Mouse (Mus musculus) urinary bladder, postnatal 25 days (tissue): ENCODE data around the gene Camk2d.

ENCODE experiments used
- DNase-seq: peaks from one replicate; pipeline ENCODE4 v3.0.0; 2022; ENCODE audit warnings: low spot score

Camk2d gene

GRCm38 (mm10) chr3:126650747-126651146 lies 54.6 kb downstream of the Camk2d start:
- DNase-seq = no peak

DNA sequence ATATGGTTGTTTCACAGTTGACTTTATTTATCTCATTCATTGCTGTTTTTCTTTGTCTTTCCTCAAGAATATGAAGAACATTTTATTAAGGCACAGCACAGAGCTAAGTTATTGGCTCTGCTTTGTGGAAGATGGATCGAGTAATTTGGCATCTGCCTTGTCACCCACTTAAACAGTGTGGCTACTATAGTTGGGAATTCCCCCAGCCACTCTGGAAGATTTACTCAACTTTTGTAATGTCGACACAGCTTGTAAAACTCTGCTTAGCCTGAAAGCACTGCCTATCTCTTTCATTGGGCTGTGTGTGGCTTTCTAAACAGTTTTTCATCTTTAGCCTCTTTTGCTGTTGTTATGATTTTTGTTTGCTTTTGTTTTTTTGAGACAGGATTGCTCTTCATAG lies 56.3 kb downstream of the Camk2d start:
- no peak for DNase-seq

DNA sequence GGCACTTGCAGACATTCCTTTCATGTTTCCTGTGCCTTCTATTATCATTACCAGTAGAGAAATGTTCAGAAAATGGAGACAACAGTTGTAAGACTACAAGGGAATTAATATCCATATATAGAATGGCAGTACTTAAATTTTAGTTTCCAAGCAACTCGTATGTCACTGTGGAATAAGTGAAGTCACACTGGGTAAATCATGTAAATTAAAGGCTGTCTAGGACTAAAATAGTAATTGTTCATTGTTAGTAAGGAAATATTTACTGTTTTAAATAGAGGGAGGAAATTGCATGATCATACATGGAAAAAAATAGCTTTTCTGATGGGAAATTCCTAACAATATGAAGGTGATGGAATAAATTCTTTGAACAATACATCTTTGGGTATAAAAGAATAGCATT lies 57.0 kb downstream of the Camk2d start:
- DNase-seq = no peak

DNA sequence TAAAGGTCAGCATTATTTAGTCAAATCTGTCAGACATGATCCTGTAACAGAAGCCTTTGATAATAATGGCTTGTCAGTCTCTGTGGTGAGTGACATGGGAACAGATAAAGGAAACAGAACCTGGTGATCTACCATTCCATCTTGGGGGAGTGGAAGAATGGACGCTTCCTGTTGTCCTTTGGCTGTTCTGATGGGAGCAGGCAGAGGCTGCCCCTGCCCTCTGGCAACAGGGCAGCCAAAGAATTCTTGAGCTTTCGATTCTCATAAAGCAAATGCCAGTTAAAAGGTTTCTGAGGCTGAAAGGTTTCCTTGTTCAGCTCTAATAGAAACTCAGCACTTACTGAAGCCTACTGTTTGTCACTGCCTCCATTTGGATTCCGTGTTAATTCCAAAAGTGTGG lies 60.1 kb downstream of the Camk2d start:
- DNase-seq = no peak

- DNase-seq = no peak
Measured at GRCm38 (mm10) chr3:126657895-126658294, 61.8 kb downstream of the Camk2d start.

GRCm38 (mm10) chr3:126658791-126659190 lies 62.7 kb downstream of the Camk2d start:
- no peak for DNase-seq

DNA sequence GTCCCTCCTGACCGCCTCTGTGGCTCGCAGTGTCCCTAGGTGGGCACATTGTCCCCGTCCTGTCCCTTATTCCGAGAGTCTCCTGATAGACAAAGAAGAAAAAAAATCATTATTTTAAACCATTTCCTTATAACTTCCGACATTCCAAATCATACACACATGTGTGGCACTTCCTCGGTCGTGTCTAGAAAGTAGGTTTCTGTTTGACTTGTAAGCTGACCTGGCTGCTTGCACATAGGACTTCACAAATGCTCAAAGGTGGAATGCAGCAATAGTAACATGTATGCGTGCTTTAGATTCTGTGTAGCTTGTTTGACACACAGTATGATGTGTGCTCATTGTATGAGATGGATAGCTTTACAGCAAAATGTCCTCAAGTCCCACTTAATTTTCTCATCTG lies 63.1 kb downstream of the Camk2d start:
- no peak for DNase-seq

- no peak for DNase-seq
Measured at GRCm38 (mm10) chr3:126659832-126660564, 63.9 kb downstream of the Camk2d start.

- no peak for DNase-seq
Measured at GRCm38 (mm10) chr3:126660575-126660974, 64.5 kb downstream of the Camk2d start.

DNA sequence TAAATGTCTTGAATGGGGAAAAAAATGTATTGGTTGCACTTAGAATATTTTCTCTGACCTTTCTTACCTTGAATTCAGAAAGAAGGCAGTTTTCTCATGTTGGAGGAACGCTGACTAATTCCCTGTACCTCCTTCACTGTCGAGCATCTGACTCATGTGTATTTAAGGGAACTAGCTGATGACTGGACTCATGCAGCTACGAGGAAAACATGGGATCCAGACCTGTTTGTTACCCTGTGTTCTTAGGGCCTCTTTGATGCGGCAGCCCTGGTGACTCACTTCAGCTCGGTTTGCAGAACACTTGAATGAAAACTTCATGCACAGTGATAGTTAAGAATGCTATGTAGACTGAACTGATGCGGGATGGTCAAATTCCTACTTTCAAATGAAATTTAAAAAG lies 64.9 kb downstream of the Camk2d start:
- no peak for DNase-seq

GRCm38 (mm10) chr3:126661920-126662319 lies 65.8 kb downstream of the Camk2d start:
- DNase-seq = no peak

GRCm38 (mm10) chr3:126663436-126663835 lies 67.3 kb downstream of the Camk2d start:
- no peak for DNase-seq

GRCm38 (mm10) chr3:126665866-126666265 lies 69.8 kb downstream of the Camk2d start:
- no peak for DNase-seq

GRCm38 (mm10) chr3:126667019-126667418 lies 70.9 kb downstream of the Camk2d start:
- DNase-seq = no peak

GRCm38 (mm10) chr3:126667451-126667850 lies 71.3 kb downstream of the Camk2d start:
- DNase-seq = no peak

DNA sequence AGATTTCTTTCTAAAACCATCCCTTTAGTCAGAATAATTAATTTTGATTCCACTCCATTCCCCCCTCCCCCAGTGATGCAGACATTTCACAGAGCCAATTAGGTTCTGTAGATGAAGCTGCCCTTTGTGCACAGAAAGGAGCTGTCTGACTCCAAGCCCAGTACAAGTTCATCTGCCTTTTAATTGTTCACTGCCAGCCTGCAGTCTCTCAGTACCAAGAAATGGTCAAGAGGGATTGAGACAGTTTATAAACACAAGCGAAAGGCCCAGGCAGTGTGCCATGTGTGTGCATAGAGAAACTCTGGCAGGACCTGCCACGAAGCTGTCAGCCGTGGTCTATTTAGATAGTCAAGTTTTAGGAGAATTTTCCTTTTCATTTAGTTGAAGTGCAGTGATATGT lies 72.0 kb downstream of the Camk2d start:
- no peak for DNase-seq

GRCm38 (mm10) chr3:126668692-126669091 lies 72.6 kb downstream of the Camk2d start:
- no peak for DNase-seq

DNA sequence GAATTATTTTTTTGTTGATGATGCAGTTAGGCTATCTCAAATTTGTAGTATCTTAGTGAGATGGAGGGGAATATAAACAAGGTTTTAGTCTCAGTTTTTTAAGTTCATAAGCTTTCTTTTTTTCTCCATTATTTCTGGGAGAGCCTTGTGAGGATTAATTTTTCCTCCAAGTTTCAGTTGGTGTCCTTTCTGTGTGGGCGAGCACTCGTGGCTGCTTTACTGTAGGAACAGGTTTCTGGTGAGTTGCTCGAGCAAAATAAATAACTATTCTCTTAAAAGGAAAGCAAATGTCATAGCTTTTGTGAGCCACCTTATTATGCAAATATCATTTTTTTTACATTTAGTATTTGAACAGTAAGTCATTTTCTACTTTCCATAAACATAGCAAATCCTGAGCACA lies 74.3 kb downstream of the Camk2d start:
- no peak for DNase-seq

GRCm38 (mm10) chr3:126671292-126671691 lies 75.2 kb downstream of the Camk2d start:
- DNase-seq = no peak

DNA sequence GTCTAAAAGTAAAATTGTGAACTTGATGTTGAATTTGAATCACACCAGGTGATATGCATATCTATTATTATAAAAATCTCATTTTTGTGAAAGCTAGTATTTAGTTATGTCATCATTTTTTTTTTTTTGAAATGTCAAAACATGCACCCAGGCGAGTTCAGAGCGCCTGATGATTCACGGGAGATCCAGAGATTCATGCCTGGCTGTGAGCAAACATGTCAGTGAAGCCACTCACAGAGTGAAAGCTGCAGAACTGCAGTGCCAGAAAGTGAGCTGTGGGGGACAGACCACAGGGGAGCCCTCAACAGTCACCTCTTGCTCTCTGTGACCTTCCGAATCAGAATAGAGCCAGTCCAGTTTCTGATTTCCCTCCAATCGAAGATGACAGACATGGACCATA lies 84.9 kb downstream of the Camk2d start:
- no peak for DNase-seq

DNA sequence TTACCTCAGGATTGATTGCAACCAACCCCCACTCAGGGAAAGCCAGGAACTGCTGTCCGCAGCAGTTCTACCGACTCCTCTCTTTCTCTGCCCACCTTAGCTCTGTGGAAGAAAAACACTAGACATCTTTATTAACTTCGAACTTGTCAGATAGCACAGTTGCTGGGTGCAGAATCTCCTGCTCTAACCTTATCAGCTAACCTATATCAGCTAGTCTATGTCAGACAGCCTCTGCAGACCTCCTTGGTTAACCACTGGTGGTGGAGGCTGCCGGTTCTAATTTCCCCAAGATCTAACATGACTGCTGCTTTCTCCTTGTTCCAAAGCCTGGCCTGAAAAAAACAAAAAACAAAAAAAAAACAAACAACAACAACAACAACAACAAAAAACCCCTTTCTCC lies 85.9 kb downstream of the Camk2d start:
- no peak for DNase-seq

DNA sequence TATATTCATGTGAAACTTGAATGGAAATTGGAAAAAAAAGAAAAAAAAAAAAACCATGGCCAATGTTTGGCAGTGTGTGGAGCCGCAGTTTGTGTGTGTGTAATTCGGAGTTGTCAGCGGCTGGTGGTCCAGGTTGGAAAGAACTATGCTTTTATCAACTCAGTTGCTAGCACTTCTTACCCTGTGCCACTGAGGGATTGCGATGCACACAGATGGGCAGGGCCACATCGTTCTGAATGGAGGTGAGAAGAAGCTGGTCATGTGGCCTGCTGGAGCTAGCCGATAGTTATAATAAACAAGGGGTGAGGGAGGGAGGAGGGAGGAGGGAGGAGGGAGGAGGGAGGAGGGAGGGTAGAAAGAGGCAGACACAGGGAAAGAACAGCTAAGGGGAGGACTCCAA lies 89.3 kb downstream of the Camk2d start:
- DNase-seq = no peak

GRCm38 (mm10) chr3:126687150-126687549 lies 91.0 kb downstream of the Camk2d start:
- no peak for DNase-seq

- no peak for DNase-seq
Measured at GRCm38 (mm10) chr3:126688516-126688915, 92.4 kb downstream of the Camk2d start.
